Mouse (Mus musculus): ENCODE measurements around the gene Mgrn1. TPM values are rescaled to one million over a fixed set of nuclear protein-coding genes. Genes with fewer than 3 reads are reported as not detected.

Gene Mgrn1
- total RNA-seq, 2 experiments from 2014 or later: 211 to 212 TPM

GRCm38 (mm10) chr16:4916608-4917007, 30.6 kb downstream of the Mgrn1 start:
- DNase-seq (ENCODE audit: low spot score in 2 of 2): no peak
- no peak overlapping the region for H3K27ac ChIP-seq
- no peak overlapping the region for H3K4me3 ChIP-seq
- no peak for TF ChIP-seq CTCF (conservative IDR thresholded peaks at IDR 0.05)

- no peak overlapping the region for H3K4me3 ChIP-seq
- DNase-seq (ENCODE audit: low spot score in 2 of 2): no peak
- TF ChIP-seq CTCF (conservative IDR thresholded peaks at IDR 0.05): no peak
- H3K27ac ChIP-seq: peak overlapping the region; percentile 19; the same call in 1 of the 2 replicates
Observed at GRCm38 (mm10) chr16:4920556-4920955, 34.5 kb downstream of the Mgrn1 start.

GRCm38 (mm10) chr16:4922481-4922880, 36.4 kb downstream of the Mgrn1 start:
- DNase-seq (ENCODE audit: low spot score in 2 of 2): no peak
- TF ChIP-seq CTCF (conservative IDR thresholded peaks at IDR 0.05): peak; percentile 18; the same call in 1 of the 2 replicates
- Histone ChIP-seq H3K27ac (peak overlapping the region; percentile 55; the same call in 1 of the 2 replicates), H3K4me3 (no peak overlapping the region)

- Histone ChIP-seq H3K4me3 (no peak overlapping the region), H3K27ac (peak overlapping the region; percentile 36; the same call in 1 of the 2 replicates)
- no peak for DNase-seq (ENCODE audit: low spot score in 2 of 2)
- TF ChIP-seq CTCF (conservative IDR thresholded peaks at IDR 0.05): no peak
Observed at GRCm38 (mm10) chr16:4923996-4924395, 37.9 kb downstream of the Mgrn1 start.

- no peak for TF ChIP-seq CTCF (conservative IDR thresholded peaks at IDR 0.05)
- no peak for DNase-seq (ENCODE audit: low spot score in 2 of 2)
- Histone ChIP-seq H3K27ac (peak overlapping the region; percentile 19; the same call in 1 of the 2 replicates), H3K4me3 (no peak overlapping the region)
Observed at GRCm38 (mm10) chr16:4927967-4928366, 41.9 kb downstream of the Mgrn1 start.

GRCm38 (mm10) chr16:4928474-4928873, 42.4 kb downstream of the Mgrn1 start:
- H3K4me3 ChIP-seq: no peak overlapping the region
- DNase-seq (ENCODE audit: low spot score in 2 of 2): no peak
- H3K27ac ChIP-seq: peak overlapping the region; percentile 19; the same call in 1 of the 2 replicates
- no peak for TF ChIP-seq CTCF (conservative IDR thresholded peaks at IDR 0.05)

- no peak for DNase-seq (ENCODE audit: low spot score in 2 of 2)
- H3K4me3 ChIP-seq: no peak overlapping the region
- TF ChIP-seq CTCF (conservative IDR thresholded peaks at IDR 0.05): 0 out of 2 replicates have a peak, but pooled peaks have one; percentile 6
- peak overlapping the region; percentile 70 for H3K27ac ChIP-seq
Observed at GRCm38 (mm10) chr16:4932429-4932828, 46.4 kb downstream of the Mgrn1 start.

- H3K4me3 ChIP-seq: no peak overlapping the region
- TF ChIP-seq CTCF (conservative IDR thresholded peaks at IDR 0.05): no peak
- no peak for DNase-seq (ENCODE audit: low spot score in 2 of 2)
- peak overlapping the region; percentile 70; the same call in 1 of the 2 replicates for H3K27ac ChIP-seq
Observed at GRCm38 (mm10) chr16:4935430-4935829, 49.4 kb downstream of the Mgrn1 start.

GRCm38 (mm10) chr16:4935931-4936703, 50.1 kb downstream of the Mgrn1 start:
- Histone ChIP-seq H3K27ac (peak overlapping the region; percentile 96), H3K4me3 (no peak overlapping the region)
- no peak for TF ChIP-seq CTCF (conservative IDR thresholded peaks at IDR 0.05)
- no peak for DNase-seq (ENCODE audit: low spot score in 2 of 2)

- no peak for DNase-seq (ENCODE audit: low spot score in 2 of 2)
- no peak for TF ChIP-seq CTCF (conservative IDR thresholded peaks at IDR 0.05)
- Histone ChIP-seq H3K27ac (peak overlapping the region; percentile 96), H3K4me3 (no peak overlapping the region)
Observed at GRCm38 (mm10) chr16:4937351-4938190, 51.5 kb downstream of the Mgrn1 start.

- DNase-seq (ENCODE audit: low spot score in 2 of 2): no peak
- Histone ChIP-seq H3K27ac (peak within 1 kb of the TSS; percentile 96), H3K4me3 (peak within 1 kb of the TSS; percentile 80)
- TF ChIP-seq CTCF (conservative IDR thresholded peaks at IDR 0.05): peak; percentile 24; the same call in 1 of the 2 replicates
Observed at GRCm38 (mm10) chr16:4938461-4938860, 52.4 kb downstream of the Mgrn1 start, which contains the start of gene Nudt16l1. Gene Nudt16l1 (plus strand): TSS chr16:4938761.

- TF ChIP-seq CTCF (conservative IDR thresholded peaks at IDR 0.05): no peak; the same call in 1 of the 2 replicates
- peak; percentile 97 for DNase-seq (ENCODE audit: low spot score in 2 of 2)
- H3K4me3 ChIP-seq: peak overlapping the region; percentile 80
- peak overlapping the region; percentile 96 for H3K27ac ChIP-seq
Observed at GRCm38 (mm10) chr16:4938989-4939388, 52.9 kb downstream of the Mgrn1 start.

- no peak for TF ChIP-seq CTCF (conservative IDR thresholded peaks at IDR 0.05)
- peak overlapping the region; percentile 96 for H3K27ac ChIP-seq
- DNase-seq (ENCODE audit: low spot score in 2 of 2): no peak
- H3K4me3 ChIP-seq: peak overlapping the region; percentile 80
Observed at GRCm38 (mm10) chr16:4939412-4939811, 53.4 kb downstream of the Mgrn1 start.

All from layer of hippocampus, adult 2 months (tissue).